Mouse (Mus musculus): ENCODE data around the gene Gm13691.
"Not testable (repeated sequence)": the region's sequence is repeated elsewhere in the genome, so short reads cannot be mapped to it uniquely, and the experiment has no call there.

Gm13691 gene

DNA sequence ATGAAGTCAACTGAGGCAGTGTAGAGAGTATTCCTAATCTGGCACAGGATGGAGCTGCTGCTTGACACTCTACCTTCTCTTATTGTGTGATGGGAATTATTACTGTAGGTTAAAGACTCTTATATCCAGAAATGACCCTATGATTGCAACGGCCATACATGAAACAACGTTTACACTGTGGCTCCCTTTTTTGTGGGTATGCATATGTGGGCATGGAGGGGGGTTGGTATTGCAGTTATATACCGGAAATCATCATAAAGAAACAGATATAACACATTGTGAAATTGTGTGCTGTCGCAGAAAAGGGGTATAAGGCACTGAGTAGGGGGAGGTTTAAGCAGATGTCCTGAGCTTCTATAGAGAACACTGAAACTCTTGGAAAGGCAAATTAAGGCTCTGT lies 45.6 kb downstream of the Gm13691 start:
- no peak for DNase-seq

DNA sequence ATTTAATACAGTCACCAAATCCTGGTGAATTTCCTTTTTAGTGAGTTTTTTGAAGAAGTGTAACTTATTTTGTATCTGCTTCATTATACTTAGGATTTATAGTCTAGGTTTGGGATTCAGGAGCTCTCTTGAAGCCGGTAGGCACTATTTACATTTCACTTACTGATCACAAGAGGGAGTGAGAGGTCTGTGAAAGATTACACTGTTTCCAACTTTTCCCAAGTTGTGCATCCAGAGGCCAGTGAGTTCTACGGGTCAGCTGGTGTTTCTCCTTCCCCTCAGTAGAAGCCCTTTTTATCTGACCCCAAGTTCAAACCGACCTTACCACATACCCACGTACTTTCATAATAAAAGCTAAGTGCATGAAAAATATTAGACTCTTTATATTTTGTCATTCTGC lies 47.0 kb downstream of the Gm13691 start:
- no peak for DNase-seq

GRCm38 (mm10) chr2:84037943-84038342 lies 47.6 kb downstream of the Gm13691 start:
- not testable (repeated sequence) for DNase-seq

DNA sequence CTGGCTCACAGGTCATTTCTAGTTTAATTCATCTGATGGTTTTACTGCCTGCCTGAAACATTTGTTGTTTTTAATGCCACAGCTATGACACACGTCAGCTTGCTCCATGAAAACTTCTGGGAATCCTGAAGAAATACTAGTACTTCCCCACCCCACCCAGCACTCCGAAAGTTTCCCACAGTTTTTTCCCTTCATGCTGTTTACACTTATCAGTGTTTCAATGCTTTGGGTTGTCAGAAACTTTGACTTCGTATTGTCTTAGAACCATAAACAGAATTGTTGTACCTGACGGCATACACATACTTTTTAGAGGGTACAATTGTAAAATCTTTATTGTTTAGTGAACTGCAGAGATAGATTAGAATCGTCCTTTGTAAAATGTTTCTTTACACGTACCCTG lies 48.9 kb downstream of the Gm13691 start:
- no peak for DNase-seq
